Mouse (Mus musculus): ENCODE results near the gene Fn1. TPM values are rescaled to one million over a fixed set of nuclear protein-coding genes. Genes with fewer than 3 reads are reported as not detected.

Gene Fn1
- polyA plus RNA-seq, 1 experiment: 299 TPM

DNA sequence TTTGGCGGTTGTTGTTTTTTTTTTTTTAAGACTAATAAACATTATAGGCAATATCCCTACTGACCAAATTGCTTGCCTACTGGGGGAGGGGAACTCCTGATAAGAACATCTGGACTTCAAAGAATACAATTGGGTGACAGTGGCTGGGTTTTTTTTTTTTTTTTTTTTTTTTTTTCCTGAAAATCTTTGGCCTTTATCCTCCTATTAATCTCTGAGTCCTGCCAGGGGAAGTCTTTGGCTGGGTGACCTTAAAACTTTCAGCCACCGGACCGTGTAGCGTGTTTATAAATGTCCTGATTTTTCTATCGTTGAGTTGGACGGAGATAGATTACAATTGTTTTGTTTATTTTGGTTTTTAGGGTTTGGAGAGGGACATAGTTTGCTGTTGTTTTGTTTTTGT, 3.3 kb upstream of the Fn1 start:
- peaks cover 5% of the 10 kb centered on the region for H3K36me3 ChIP-seq (ENCODE audit: control insufficient read depth, insufficient read depth)
- no peak overlapping the region for H3ac ChIP-seq (ENCODE audit: control insufficient read depth, insufficient read length, low read depth)
- H3K4me3 ChIP-seq (ENCODE audit: insufficient read depth, poor library complexity, severe bottlenecking): no peak overlapping the region
- TF ChIP-seq MYOG (IDR thresholded peaks at IDR 0.05; ENCODE audit: control insufficient read depth, extremely low read depth, insufficient read length) (no peak), MYOD1 (IDR thresholded peaks at IDR 0.05; ENCODE audit: control insufficient read depth, insufficient read length, low read depth) (no peak), CEBPB (IDR thresholded peaks at IDR 0.05; ENCODE audit: low read depth) (no peak), MAX (IDR thresholded peaks at IDR 0.05) (no peak), CTCF (IDR thresholded peaks at IDR 0.05; ENCODE audit: control insufficient read depth, insufficient read depth, insufficient read length) (no peak), USF1 (IDR thresholded peaks at IDR 0.05; ENCODE audit: low read depth) (no peak), FOSL1 (IDR thresholded peaks at IDR 0.05; ENCODE audit: insufficient read depth, low read length, poor library complexity, severe bottlenecking) (no peak)
- peaks cover 18% of the 10 kb centered on the region for H3K79me2 ChIP-seq (ENCODE audit: control insufficient read depth, insufficient read depth)
- peaks cover 17% of the 10 kb centered on the region for H3K79me3 ChIP-seq (ENCODE audit: low read depth)
- no peaks in the 10 kb centered on the region for H3K27me3 ChIP-seq (ENCODE audit: control insufficient read depth, insufficient read depth, insufficient read length)

DNA sequence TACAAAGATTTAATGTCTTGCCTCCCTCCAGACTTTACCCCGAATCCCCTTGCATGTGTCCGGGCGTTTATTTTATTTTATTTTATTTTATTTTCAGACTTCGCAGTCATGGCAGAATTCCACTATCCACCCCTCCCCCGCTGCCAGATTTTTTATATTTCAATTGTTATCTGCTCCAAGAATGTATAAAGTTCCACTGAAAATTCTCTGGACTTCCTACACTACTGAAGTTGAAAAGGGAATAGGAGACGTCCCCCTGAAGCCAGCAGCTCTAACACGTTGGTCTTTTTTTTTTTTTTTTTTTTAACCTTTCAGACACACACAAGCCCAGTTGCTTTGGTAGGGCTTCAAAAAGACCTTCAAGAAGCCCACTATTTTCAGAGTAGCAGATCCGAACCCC, 1.2 kb upstream of the Fn1 start:
- TF ChIP-seq FOSL1 (IDR thresholded peaks at IDR 0.05; ENCODE audit: insufficient read depth, low read length, poor library complexity, severe bottlenecking): no peak
- no peak for TF ChIP-seq MYOG (IDR thresholded peaks at IDR 0.05; ENCODE audit: control insufficient read depth, extremely low read depth, insufficient read length)
- TF ChIP-seq CTCF (IDR thresholded peaks at IDR 0.05; ENCODE audit: control insufficient read depth, insufficient read depth, insufficient read length): no peak
- TF ChIP-seq CEBPB (IDR thresholded peaks at IDR 0.05; ENCODE audit: low read depth): no peak
- no peak for TF ChIP-seq MAX (IDR thresholded peaks at IDR 0.05)
- no peak for TF ChIP-seq MYOD1 (IDR thresholded peaks at IDR 0.05; ENCODE audit: control insufficient read depth, insufficient read length, low read depth)
- no peak for TF ChIP-seq USF1 (IDR thresholded peaks at IDR 0.05; ENCODE audit: low read depth)
- Histone ChIP-seq H3K36me3 (ENCODE audit: control insufficient read depth, insufficient read depth) (peaks cover 26% of the 10 kb centered on the region), H3K4me3 (ENCODE audit: insufficient read depth, poor library complexity, severe bottlenecking) (peak overlapping the region; percentile 83), H3K27me3 (ENCODE audit: control insufficient read depth, insufficient read depth, insufficient read length) (no peaks in the 10 kb centered on the region), H3ac (ENCODE audit: control insufficient read depth, insufficient read length, low read depth) (peak overlapping the region; percentile 83), H3K79me2 (ENCODE audit: control insufficient read depth, insufficient read depth) (peaks cover 39% of the 10 kb centered on the region), H3K79me3 (ENCODE audit: low read depth) (peaks cover 36% of the 10 kb centered on the region)

DNA sequence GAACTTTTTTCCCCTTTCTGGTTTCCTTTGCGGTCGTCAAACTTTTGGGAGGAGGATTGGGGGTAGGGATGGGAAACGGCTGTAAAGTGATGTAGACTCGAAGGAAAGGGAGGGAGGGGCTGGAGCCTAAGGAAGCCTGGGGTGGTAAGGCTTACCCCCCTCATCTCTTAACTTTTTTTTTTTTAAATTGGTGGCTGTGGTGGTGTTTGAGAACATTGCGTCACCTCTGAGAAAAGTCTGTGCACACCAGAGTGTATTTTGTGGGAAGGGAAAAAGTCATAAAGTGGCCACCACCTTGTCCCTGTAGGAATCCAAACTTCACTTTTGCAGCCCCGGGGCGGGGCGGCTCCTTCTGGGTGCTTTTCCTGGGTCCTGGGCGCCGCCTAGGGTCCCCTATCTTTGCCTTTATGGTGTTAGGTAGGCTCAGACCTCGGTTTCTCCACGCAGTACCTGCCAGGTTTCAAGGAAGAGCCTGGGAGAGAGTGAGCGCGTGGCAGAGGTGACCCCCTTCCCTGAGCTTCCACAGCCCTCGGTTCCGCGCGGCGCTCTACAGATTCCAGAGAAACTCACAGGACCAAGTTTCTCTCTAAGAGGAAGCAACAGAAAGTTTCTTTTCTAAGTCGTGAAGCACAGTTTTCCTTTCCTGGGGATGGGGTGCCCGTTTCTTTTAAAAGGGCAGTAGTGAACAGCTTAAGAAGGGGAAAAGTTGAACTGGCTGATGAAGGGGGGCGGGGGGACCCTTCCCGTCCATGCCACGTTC, 580 bp upstream of the Fn1 start:
- peaks cover 33% of the 10 kb centered on the region for H3K36me3 ChIP-seq (ENCODE audit: control insufficient read depth, insufficient read depth)
- TF ChIP-seq MYOD1 (IDR thresholded peaks at IDR 0.05; ENCODE audit: control insufficient read depth, insufficient read length, low read depth): no peak
- TF ChIP-seq CEBPB (IDR thresholded peaks at IDR 0.05; ENCODE audit: low read depth): peak; percentile 90
- TF ChIP-seq MYOG (IDR thresholded peaks at IDR 0.05; ENCODE audit: control insufficient read depth, extremely low read depth, insufficient read length): no peak
- peak overlapping the region; percentile 83 for H3ac ChIP-seq (ENCODE audit: control insufficient read depth, insufficient read length, low read depth)
- H3K4me3 ChIP-seq (ENCODE audit: insufficient read depth, poor library complexity, severe bottlenecking): peak overlapping the region; percentile 83
- H3K79me2 ChIP-seq (ENCODE audit: control insufficient read depth, insufficient read depth): peaks cover 45% of the 10 kb centered on the region
- peaks cover 41% of the 10 kb centered on the region for H3K79me3 ChIP-seq (ENCODE audit: low read depth)
- no peaks in the 10 kb centered on the region for H3K27me3 ChIP-seq (ENCODE audit: control insufficient read depth, insufficient read depth, insufficient read length)

DNA sequence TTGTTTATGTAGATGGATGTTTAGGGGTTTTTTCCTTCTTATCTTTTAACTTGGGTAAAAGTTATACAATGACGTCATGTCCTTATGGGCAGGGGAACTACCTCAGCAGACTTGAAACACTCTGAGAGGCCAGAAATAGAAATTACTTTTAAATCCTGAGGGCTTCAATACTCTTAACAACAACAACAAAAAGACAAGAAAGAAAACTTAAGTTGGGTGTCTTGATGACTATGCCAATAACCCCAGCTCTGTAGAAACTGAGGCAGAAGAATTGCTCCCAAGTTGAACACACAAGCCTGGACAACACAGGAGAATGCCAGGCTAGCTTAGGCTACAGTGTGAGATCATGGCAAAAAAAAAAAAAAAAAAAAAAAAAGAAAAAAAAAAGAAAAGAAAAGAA, 1.2 kb downstream of the Fn1 start:
- Histone ChIP-seq H3K79me2 (ENCODE audit: control insufficient read depth, insufficient read depth) (peaks cover 62% of the 10 kb centered on the region), H3K79me3 (ENCODE audit: low read depth) (peaks cover 57% of the 10 kb centered on the region), H3ac (ENCODE audit: control insufficient read depth, insufficient read length, low read depth) (peak overlapping the region; percentile 13), H3K36me3 (ENCODE audit: control insufficient read depth, insufficient read depth) (peaks cover 50% of the 10 kb centered on the region), H3K4me3 (ENCODE audit: insufficient read depth, poor library complexity, severe bottlenecking) (peak overlapping the region; percentile 83), H3K27me3 (ENCODE audit: control insufficient read depth, insufficient read depth, insufficient read length) (no peaks in the 10 kb centered on the region)
- no peak for TF ChIP-seq USF1 (IDR thresholded peaks at IDR 0.05; ENCODE audit: low read depth)
- no peak for TF ChIP-seq MAX (IDR thresholded peaks at IDR 0.05)
- TF ChIP-seq CTCF (IDR thresholded peaks at IDR 0.05; ENCODE audit: control insufficient read depth, insufficient read depth, insufficient read length): no peak
- TF ChIP-seq CEBPB (IDR thresholded peaks at IDR 0.05; ENCODE audit: low read depth): no peak
- TF ChIP-seq FOSL1 (IDR thresholded peaks at IDR 0.05; ENCODE audit: insufficient read depth, low read length, poor library complexity, severe bottlenecking): no peak
- no peak for TF ChIP-seq MYOG (IDR thresholded peaks at IDR 0.05; ENCODE audit: control insufficient read depth, extremely low read depth, insufficient read length)
- no peak for TF ChIP-seq MYOD1 (IDR thresholded peaks at IDR 0.05; ENCODE audit: control insufficient read depth, insufficient read length, low read depth)

DNA sequence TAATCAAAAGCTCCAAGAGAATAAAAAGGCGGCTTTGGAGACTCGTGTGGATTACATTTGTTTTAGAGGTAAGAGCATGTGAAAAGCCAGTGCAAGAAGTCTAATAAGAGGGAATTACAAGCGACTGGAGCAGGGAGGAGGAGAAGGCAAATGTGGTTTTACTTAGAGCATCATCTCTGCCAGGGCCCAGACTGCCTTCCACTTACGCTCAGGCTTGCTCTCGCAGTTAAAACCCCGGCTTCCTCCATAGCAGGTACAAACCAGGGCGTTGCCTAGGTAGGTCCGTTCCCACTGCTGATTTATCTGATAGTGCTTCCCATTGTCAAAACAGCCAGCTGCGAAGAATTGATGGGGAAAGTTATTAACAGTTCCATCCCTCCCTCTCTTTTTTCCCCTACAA, 1.7 kb downstream of the Fn1 start:
- Histone ChIP-seq H3K36me3 (ENCODE audit: control insufficient read depth, insufficient read depth) (peaks cover 55% of the 10 kb centered on the region), H3K79me3 (ENCODE audit: low read depth) (peaks cover 60% of the 10 kb centered on the region), H3ac (ENCODE audit: control insufficient read depth, insufficient read length, low read depth) (peak overlapping the region; percentile 84), H3K4me3 (ENCODE audit: insufficient read depth, poor library complexity, severe bottlenecking) (peak overlapping the region; percentile 83), H3K27me3 (ENCODE audit: control insufficient read depth, insufficient read depth, insufficient read length) (no peaks in the 10 kb centered on the region), H3K79me2 (ENCODE audit: control insufficient read depth, insufficient read depth) (peaks cover 68% of the 10 kb centered on the region)
- no peak for TF ChIP-seq MYOD1 (IDR thresholded peaks at IDR 0.05; ENCODE audit: control insufficient read depth, insufficient read length, low read depth)
- TF ChIP-seq CTCF (IDR thresholded peaks at IDR 0.05; ENCODE audit: control insufficient read depth, insufficient read depth, insufficient read length): no peak
- no peak for TF ChIP-seq CEBPB (IDR thresholded peaks at IDR 0.05; ENCODE audit: low read depth)

DNA sequence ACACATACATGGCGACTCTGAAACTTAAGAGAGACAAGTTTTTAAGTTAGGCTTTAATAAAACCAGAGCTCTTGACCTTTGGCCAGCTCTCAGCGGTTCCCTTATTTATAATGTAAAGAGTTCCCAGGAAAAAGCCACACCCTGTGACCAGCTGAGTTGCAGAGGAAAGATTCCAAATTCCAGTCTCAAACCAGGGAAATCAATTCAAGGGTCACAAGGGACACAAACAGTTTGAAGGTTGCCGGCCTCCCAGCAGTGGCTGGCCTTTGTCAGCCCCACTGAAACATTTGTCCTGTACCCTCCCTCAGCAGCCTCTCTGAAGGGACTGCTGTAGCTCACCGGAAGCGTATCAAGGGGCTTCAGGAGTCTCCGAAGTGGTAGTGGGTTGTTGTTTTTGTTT, 2.3 kb downstream of the Fn1 start:
- Histone ChIP-seq H3K79me3 (ENCODE audit: low read depth) (peaks cover 61% of the 10 kb centered on the region), H3ac (ENCODE audit: control insufficient read depth, insufficient read length, low read depth) (peak overlapping the region; percentile 73), H3K4me3 (ENCODE audit: insufficient read depth, poor library complexity, severe bottlenecking) (peak overlapping the region; percentile 83), H3K79me2 (ENCODE audit: control insufficient read depth, insufficient read depth) (peaks cover 72% of the 10 kb centered on the region), H3K36me3 (ENCODE audit: control insufficient read depth, insufficient read depth) (peaks cover 61% of the 10 kb centered on the region), H3K27me3 (ENCODE audit: control insufficient read depth, insufficient read depth, insufficient read length) (no peaks in the 10 kb centered on the region)
- TF ChIP-seq MAX (IDR thresholded peaks at IDR 0.05) (no peak), FOSL1 (IDR thresholded peaks at IDR 0.05; ENCODE audit: insufficient read depth, low read length, poor library complexity, severe bottlenecking) (no peak)
